Mouse (Mus musculus) CH12.LX (cell line): ENCODE measurements at regions not wholly inside any gene's neighbourhood (a gene's known extent, or its start where the extent isn't known, plus 50 kb on each side); places are given as distances from the start of the nearest gene placed in this dataset.

Experiments used
- DNase-seq: peaks from one replicate; pipeline ENCODE4 v3.0.0-alpha.2; 2013; ENCODE audit errors: extremely low read depth
- H3K27ac ChIP-seq: 2 replicates; pipeline ENCODE4 v1.5.1; 2012; ENCODE audit warnings: low read depth, mild to moderate bottlenecking, control low read depth, moderate library complexity; ENCODE audit not compliant: insufficient read depth
- H3K27me3 ChIP-seq: replicated peaks from 2 replicates; pipeline ENCODE3; 2012; ENCODE audit warnings: inconsistent platforms
- H3K36me3 ChIP-seq, 2 experiments: replicated peaks in 1 of 2; 2 replicates each; pipeline versions ENCODE3 to v1.6.1; 2012; ENCODE audit warnings: inconsistent platforms in 1 of 2, low read length in 1 of 2, mild to moderate bottlenecking in 1 of 2, mixed read lengths in 1 of 2, moderate library complexity in 1 of 2; ENCODE audit not compliant: control insufficient read depth in 1 of 2, insufficient read depth in 1 of 2
- H3K4me1 ChIP-seq, 2 experiments: 2 replicates each; pipeline ENCODE4 v1.6.1; 2012; ENCODE audit warnings: inconsistent platforms in 1 of 2, moderate library complexity in 1 of 2; ENCODE audit not compliant: insufficient read depth in 2 of 2, control insufficient read depth in 1 of 2
- H3K4me2 ChIP-seq: 2 replicates; pipeline ENCODE4 v1.6.1; 2012; ENCODE audit warnings: low read depth, mild to moderate bottlenecking, control low read depth; ENCODE audit not compliant: poor library complexity, insufficient read depth, severe bottlenecking
- H3K4me3 ChIP-seq, 3 experiments: fragments of 150-350 bp in 1 of 3; sonication (generic) in 1 of 3; replicated peaks in 1 of 3; 2 replicates each; pipeline versions ENCODE3 to v1.5.1; 2011 to 2012; ENCODE audit warnings: low read depth in 2 of 3, low read length in 2 of 3, mild to moderate bottlenecking in 2 of 3, moderate library complexity in 2 of 3, control low read depth in 1 of 3, improper control_type of control experiment in 1 of 3, inconsistent platforms in 1 of 3, mixed read lengths in 1 of 3; ENCODE audit not compliant: poor library complexity in 1 of 3
- H3K79me2 ChIP-seq: replicated peaks from 2 replicates; pipeline ENCODE4 v1.6.1; 2012; ENCODE audit warnings: mild to moderate bottlenecking, moderate library complexity; ENCODE audit not compliant: control insufficient read depth, poor library complexity, insufficient read depth, severe bottlenecking; ENCODE audit errors: extremely low read depth
- H3K9ac ChIP-seq: 2 replicates; pipeline ENCODE4 v1.6.1; 2012; ENCODE audit warnings: low read depth, mild to moderate bottlenecking, control low read depth, moderate library complexity; ENCODE audit not compliant: insufficient read depth
- H3K9me3 ChIP-seq: replicated peaks from 2 replicates; pipeline ENCODE3; 2012; ENCODE audit warnings: low read length, inconsistent platforms, mixed read lengths
- BHLHE40 ChIP-seq: IDR thresholded peaks from 2 replicates; pipeline ENCODE4 v1.6.1; 2011; ENCODE audit warnings: mild to moderate bottlenecking, low read depth, low read length, improper control_type of control experiment
- CHD1 ChIP-seq: IDR thresholded peaks from 2 replicates; pipeline ENCODE4 v1.6.1; 2012; ENCODE audit warnings: low read depth, low read length, improper control_type of control experiment, inconsistent platforms
- CHD2 ChIP-seq: IDR thresholded peaks from 2 replicates; pipeline ENCODE4 v1.6.1; 2011; ENCODE audit warnings: low read length, improper control_type of control experiment
- CTCF ChIP-seq, 2 experiments: IDR thresholded peaks in 1 of 2; conservative IDR thresholded peaks in 1 of 2; 2 replicates each; pipeline ENCODE4 v1.5.1; 2011 to 2012; ENCODE audit warnings: low read depth in 2 of 2, low read length in 2 of 2, improper control_type of control experiment in 1 of 2, inconsistent platforms in 1 of 2, mild to moderate bottlenecking in 1 of 2, moderate library complexity in 1 of 2
- EP300 ChIP-seq: IDR thresholded peaks from 2 replicates; pipeline ENCODE4 v1.6.1; 2011; ENCODE audit warnings: low read length, improper control_type of control experiment
- ETS1 ChIP-seq: conservative IDR thresholded peaks from 2 replicates; pipeline ENCODE4 v1.6.1; 2012; ENCODE audit warnings: low read depth, mild to moderate bottlenecking, inconsistent platforms, low read length, improper control_type of control experiment, moderate library complexity
- GABPA ChIP-seq: IDR thresholded peaks from 2 replicates; pipeline ENCODE4 v1.6.1; 2012; ENCODE audit warnings: low read depth, low read length, improper control_type of control experiment, inconsistent platforms; ENCODE audit not compliant: insufficient replicate concordance
- IRF4 ChIP-seq: IDR thresholded peaks from 2 replicates; pipeline ENCODE4 v1.6.1; 2014; ENCODE audit warnings: low read depth, mild to moderate bottlenecking, inconsistent platforms, low read length, improper control_type of control experiment
- JUN ChIP-seq: IDR thresholded peaks from 2 replicates; pipeline ENCODE4 v1.6.1; 2011; ENCODE audit warnings: low read depth, mild to moderate bottlenecking, low read length, improper control_type of control experiment, moderate library complexity; ENCODE audit not compliant: insufficient read depth
- JUND ChIP-seq: conservative IDR thresholded peaks from 2 replicates; pipeline ENCODE4 v1.6.1; 2011; ENCODE audit warnings: low read depth, low read length, improper control_type of control experiment
- MAZ ChIP-seq: IDR thresholded peaks from 2 replicates; pipeline ENCODE4 v1.6.1; 2012; ENCODE audit warnings: low read depth, mild to moderate bottlenecking, inconsistent platforms, low read length, improper control_type of control experiment, moderate library complexity
- MYC ChIP-seq: IDR thresholded peaks from 2 replicates; pipeline ENCODE4 v1.6.1; 2011; ENCODE audit warnings: low read depth, mild to moderate bottlenecking, improper control_type of control experiment, low read length
- NRF1 ChIP-seq: IDR thresholded peaks from 2 replicates; pipeline ENCODE4 v1.6.1; 2014; ENCODE audit warnings: low read depth, mild to moderate bottlenecking, inconsistent platforms, low read length, improper control_type of control experiment, moderate library complexity
- PAX5 ChIP-seq: IDR thresholded peaks from 2 replicates; pipeline ENCODE4 v1.6.1; 2012; ENCODE audit warnings: low read length, inconsistent platforms, mixed read lengths
- RAD21 ChIP-seq: IDR thresholded peaks from 2 replicates; pipeline ENCODE4 v1.6.1; 2011; ENCODE audit warnings: low read depth, mild to moderate bottlenecking, low read length, improper control_type of control experiment, moderate library complexity
- RCOR1 ChIP-seq: conservative IDR thresholded peaks from 2 replicates; pipeline ENCODE4 v1.6.1; 2012; ENCODE audit warnings: low read depth, mild to moderate bottlenecking, inconsistent platforms, low read length, improper control_type of control experiment
- SIN3A ChIP-seq: IDR thresholded peaks from 2 replicates; pipeline ENCODE4 v1.6.1; 2012; ENCODE audit warnings: low read length, improper control_type of control experiment, inconsistent platforms
- TCF12 ChIP-seq: IDR thresholded peaks from 2 replicates; pipeline ENCODE4 v1.6.1; 2014; ENCODE audit warnings: low read depth, mild to moderate bottlenecking, inconsistent platforms, low read length, improper control_type of control experiment
- USF2 ChIP-seq: conservative IDR thresholded peaks from 2 replicates; pipeline ENCODE4 v1.6.1; 2011; ENCODE audit warnings: low read depth, low read length, improper control_type of control experiment
- ZC3H11A ChIP-seq: IDR thresholded peaks from 2 replicates; pipeline ENCODE4 v1.6.1; 2012; ENCODE audit warnings: low read depth, mild to moderate bottlenecking, inconsistent platforms, low read length, improper control_type of control experiment
- dilution Hi-C: fragments of 300-500 bp; cut with MboI; formaldehyde crosslinking; loops from 2 replicates; pipeline ENCODE4 v1.14.3; 2020; ENCODE audit warnings: low sequenced_read_pairs; ENCODE audit not compliant: extremely low pct_unique_long_range_greater_than_20kb, extremely low pct_ligation_motif_present
- in situ Hi-C: fragments of 300-500 bp; cut with MboI; formaldehyde crosslinking; loops from 3 replicates; pipeline ENCODE4 v1.14.3; 2019; ENCODE audit warnings: low sequenced_read_pairs, low pct_ligation_motif_present, low pct_unique_long_range_greater_than_20kb, mixed read lengths

GRCm38 (mm10) chr12:117404157-117404752 is 112.0 kb upstream of the Rapgef5 start:
- Histone ChIP-seq H3K27me3 (no peaks in the 10 kb centered on the region), H3K36me3 (no peaks in the 10 kb centered on the region), H3K79me2 (no peaks in the 10 kb centered on the region), H3K4me2 (no peak overlapping the region), H3K9me3 (no peaks in the 10 kb centered on the region), H3K27ac (no peak overlapping the region), H3K4me3 (no peak overlapping the region), H3K9ac (no peak overlapping the region), H3K4me1 (peaks cover 0 to 24% of the 10 kb centered on the region in 2 experiments; a peak in 2 of 4 replicates)
- TF ChIP-seq BHLHE40: no peak
- no peak for TF ChIP-seq ETS1
- TF ChIP-seq NRF1: no peak
- no peak for TF ChIP-seq MYC
- TF ChIP-seq RCOR1: no peak
- TF ChIP-seq JUND: no peak
- no peak for TF ChIP-seq SIN3A
- no peak for TF ChIP-seq USF2
- no peak for TF ChIP-seq CTCF (conservative IDR thresholded peaks at IDR 0.05 in 1 of 2, IDR thresholded peaks at IDR 0.05 in 1 of 2; ENCODE audit: low read depth in 2 of 2, low read length in 2 of 2)
- in situ Hi-C loops (loop anchor here (10.0 kb wide), 1 partner anchor 361 kb away; no protein-coding TSS in a partner anchor), dilution Hi-C loops (no loop called here)
- DNase-seq: no peak

- H3K27me3 ChIP-seq: no peaks in the 10 kb centered on the region
- dilution Hi-C loops: no loop called here
- H3K9me3 ChIP-seq: no peaks in the 10 kb centered on the region
- in situ Hi-C loops: loop anchor here (10.0 kb wide), 1 partner anchor 358 kb away; no protein-coding TSS in a partner anchor
- no peak overlapping the region for H3K9ac ChIP-seq
- peak; percentile 70 for DNase-seq
- no peak overlapping the region for H3K27ac ChIP-seq
- H3K4me1 ChIP-seq: peaks cover 0 to 24% of the 10 kb centered on the region in 2 experiments; a peak in 2 of 4 replicates
- no peak overlapping the region for H3K4me3 ChIP-seq
- H3K36me3 ChIP-seq: no peaks in the 10 kb centered on the region
- peak overlapping the region; percentile 63; the same call in 1 of the 2 replicates for H3K4me2 ChIP-seq
- H3K79me2 ChIP-seq: no peaks in the 10 kb centered on the region
- TF ChIP-seq ZC3H11A (no peak), EP300 (peak; percentile 85), CHD2 (no peak), JUND (peak; percentile 87), JUN (peak; percentile 83), PAX5 (no peak), RCOR1 (peak; percentile 77), IRF4 (peak; percentile 88), CHD1 (no peak), MYC (peak; percentile 47; the same call in 1 of the 2 replicates), ETS1 (peak; percentile 53; the same call in 1 of the 2 replicates), TCF12 (peak; percentile 30; the same call in 1 of the 2 replicates), GABPA (no peak), USF2 (no peak), MAZ (0 out of 2 replicates have a peak, but pooled peaks have one; percentile 20), BHLHE40 (peak; percentile 92), SIN3A (peak; percentile 37; the same call in 1 of the 2 replicates), RAD21 (no peak)
- TF ChIP-seq, all 38 proteins: peak for 11
Observed at GRCm38 (mm10) chr12:117406832-117407231, 109.4 kb upstream of the Rapgef5 start.
